In the genomic region with DNA sequence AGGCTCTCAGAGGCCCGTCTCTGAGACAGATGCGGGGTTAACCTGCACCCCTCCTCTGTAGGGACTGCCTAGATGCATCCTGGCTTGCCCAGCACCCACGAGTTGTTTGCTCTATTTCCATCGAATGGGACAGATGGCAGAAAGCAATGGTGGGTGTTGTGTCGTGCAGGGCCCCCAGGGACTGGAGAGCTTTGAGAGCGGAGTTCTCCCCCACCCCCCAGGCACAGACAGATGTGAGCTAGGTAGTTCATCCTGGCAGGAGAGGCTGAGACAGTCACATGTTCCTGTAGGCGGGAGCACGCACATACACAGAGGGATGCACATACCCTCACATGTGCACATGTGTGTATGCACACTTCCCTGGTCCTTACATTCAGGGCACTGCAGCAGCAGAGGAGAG, we compare ENCODE assay signal across 14 mouse cellular contexts. TPM values are rescaled to one million over a fixed set of nuclear protein-coding genes. Genes with fewer than 3 reads are reported as not detected.
DNase-seq lines count a peak whose midpoint lies in the region.
"Had no signal": no experiment of that assay in that cellular context is flagged by ENCODE, and none has a peak within 500 bp of the region (broad histone marks: within the 10 kb centered on the region; RNA-seq: fewer than 3 reads in every experiment).

No protein-coding gene starts in this region.

- intact Hi-C loops in left cerebral cortex, postnatal 14 days (cut with DNase I): no loop called here

- peak; percentile 66 to 82 for DNase-seq in layer of hippocampus, adult 18-20 months (ENCODE audit: low spot score in 2 of 2)
- no peak for DNase-seq in layer of hippocampus, postnatal 10 days (ENCODE audit: low spot score in 2 of 2)
- DNase-seq in frontal cortex, adult 2 months (ENCODE audit: extremely low spot score in 1 of 2, low spot score in 1 of 2): peak; percentile 81 to 83
- DNase-seq in left cerebral cortex, postnatal 14 days (ENCODE audit: low spot score in 2 of 2): peak; percentile 68 to 90
- peak; percentile 26 for DNase-seq in thymus, postnatal 14 days
- no peak for DNase-seq in testis, postnatal 14 days (ENCODE audit: low spot score)
- no peak for DNase-seq in adrenal gland, postnatal 36 days
- DNase-seq: embryo, embryonic 11 days; heart, adult 18-20 months; lung, adult 2 months had no signal

RNA-seq across cellular contexts. Expression of a gene that starts 4.8 kb away (rescaled TPM):
- total RNA-seq in layer of hippocampus, adult 18-20 months (2021): 10 to 100 TPM; 61.3 to 70.6 TPM
- total RNA-seq in layer of hippocampus, postnatal 10 days (2021): 10 to 100 TPM; 53.9 to 57.9 TPM
- 87.8 and 92.9 TPM in 2 replicates for polyA plus RNA-seq in frontal cortex, adult 2 months (2012; rRNA removed)
- total RNA-seq in left cerebral cortex, postnatal 14 days (2021): 10 to 100 TPM; 81.4 to 96.2 TPM
- total RNA-seq in adrenal gland, postnatal 36 days (2021): 1 to 10 TPM; 4.0 to 5.3 TPM
- polyA plus RNA-seq: macrophage had no signal

RNA-seq across cellular contexts. Expression of a gene that starts 24.2 kb away (rescaled TPM):
- under 1 TPM in 1 of 2 experiments, not detected in 1; 0.27 TPM for total RNA-seq in layer of hippocampus, adult 18-20 months (2021)
- total RNA-seq in layer of hippocampus, postnatal 10 days (2021): under 1 TPM; 0.07 to 0.14 TPM
- polyA plus RNA-seq in frontal cortex, adult 2 months (2012; rRNA removed): 0.29 and 0.50 TPM in 2 replicates
- under 1 TPM; 0.08 to 0.18 TPM for total RNA-seq in left cerebral cortex, postnatal 14 days (2021)
- under 1 TPM; 0.20 to 0.46 TPM for total RNA-seq in adrenal gland, postnatal 36 days (2021)
- total RNA-seq: monocyte, adult 5-6 weeks had no signal
- polyA plus RNA-seq: erythroblast, embryonic 14.5 days; macrophage; neural tube, embryonic 14.5 days had no signal

Comparison
In these comparisons a context has a peak if more than half of its experiments do, and no peak if none do; other contexts are left out.
1. DNase-seq: peak in layer of hippocampus, adult 18-20 months (2 of 2), frontal cortex, adult 2 months (2 of 2), left cerebral cortex, postnatal 14 days (2 of 2) and thymus, postnatal 14 days (single experiment); none in layer of hippocampus, postnatal 10 days (0 of 2), testis, postnatal 14 days (single experiment) and adrenal gland, postnatal 36 days (0 of 2).
2. RNA of a gene that starts 4.8 kb away (total RNA-seq): 81.4 to 96.2 TPM in left cerebral cortex, postnatal 14 days, 61.3 to 70.6 TPM in layer of hippocampus, adult 18-20 months and 53.9 to 57.9 TPM in layer of hippocampus, postnatal 10 days; 4.0 to 5.3 TPM in adrenal gland, postnatal 36 days; every median in the first group is over 4 times any median in the second.